Mouse (Mus musculus): ENCODE results near the gene Apom. TPM values are rescaled to one million over a fixed set of nuclear protein-coding genes. Genes with fewer than 3 reads are reported as not detected.

Apom gene
- polyA plus RNA-seq, 1 experiment from 2014 or later: 0.56 TPM

GRCm38 (mm10) chr17:35165451-35166155, 33.8 kb upstream of the Apom start:
- Histone ChIP-seq H3K27me3 (ENCODE audit: low read depth, poor library complexity, severe bottlenecking) (no peaks in the 10 kb centered on the region), H3K36me3 (peaks cover 24% of the 10 kb centered on the region), H3K4me1 (peaks cover 32% of the 10 kb centered on the region), H3K27ac (peak overlapping the region; percentile 99), H3K4me3 (peak overlapping the region; percentile 98), H3K9me3 (replicated peaks) (no peaks in the 10 kb centered on the region)
- no peak for DNase-seq (ENCODE audit: low spot score)
- WGBS: 32% methylated on average over 12 of the region's 12 CpGs

- H3K36me3 ChIP-seq: peaks cover 32% of the 10 kb centered on the region
- no peaks in the 10 kb centered on the region for H3K9me3 ChIP-seq (replicated peaks)
- H3K27me3 ChIP-seq (ENCODE audit: low read depth, poor library complexity, severe bottlenecking): no peaks in the 10 kb centered on the region
- peaks cover 32% of the 10 kb centered on the region for H3K4me1 ChIP-seq
- peak within 1 kb of the TSS; percentile 98 for H3K4me3 ChIP-seq
- H3K27ac ChIP-seq: peak within 1 kb of the TSS; percentile 99
- under 1% methylated on average over 64 of the region's 89 CpGs for WGBS
- peak; percentile 96 for DNase-seq (ENCODE audit: low spot score)
Measured at GRCm38 (mm10) chr17:35164568-35165450, 33.0 kb upstream of the Apom start, which contains the start of gene Prrc2a. Gene Prrc2a, minus strand, starts transcription at chr17:35164897.

- no peaks in the 10 kb centered on the region for H3K9me3 ChIP-seq (replicated peaks)
- no peaks in the 10 kb centered on the region for H3K27me3 ChIP-seq (ENCODE audit: low read depth, poor library complexity, severe bottlenecking)
- WGBS: 0% methylated on average over 28 of the region's 28 CpGs
- no peak for DNase-seq (ENCODE audit: low spot score)
- peaks cover 32% of the 10 kb centered on the region for H3K4me1 ChIP-seq
- H3K4me3 ChIP-seq: peak overlapping the region; percentile 98
- peaks cover 38% of the 10 kb centered on the region for H3K36me3 ChIP-seq
- peak overlapping the region; percentile 99 for H3K27ac ChIP-seq
Measured at GRCm38 (mm10) chr17:35164218-35164567, 32.3 kb upstream of the Apom start.

- H3K4me3 ChIP-seq: peak overlapping the region; percentile 98
- H3K9me3 ChIP-seq (replicated peaks): no peaks in the 10 kb centered on the region
- peak overlapping the region; percentile 99 for H3K27ac ChIP-seq
- 25% methylated on average over 8 of the region's 8 CpGs for WGBS
- peaks cover 32% of the 10 kb centered on the region for H3K4me1 ChIP-seq
- no peaks in the 10 kb centered on the region for H3K27me3 ChIP-seq (ENCODE audit: low read depth, poor library complexity, severe bottlenecking)
- no peak for DNase-seq (ENCODE audit: low spot score)
- H3K36me3 ChIP-seq: peaks cover 45% of the 10 kb centered on the region
Measured at GRCm38 (mm10) chr17:35163326-35164081, 31.7 kb upstream of the Apom start.

GRCm38 (mm10) chr17:35162730-35163129, 30.9 kb upstream of the Apom start:
- peak overlapping the region; percentile 58; the same call in 1 of the 2 replicates for H3K27ac ChIP-seq
- H3K4me3 ChIP-seq: peak overlapping the region; percentile 98
- H3K36me3 ChIP-seq: peaks cover 53% of the 10 kb centered on the region
- H3K9me3 ChIP-seq (replicated peaks): no peaks in the 10 kb centered on the region
- WGBS: 74% methylated on average over 12 of the region's 12 CpGs
- H3K27me3 ChIP-seq (ENCODE audit: low read depth, poor library complexity, severe bottlenecking): no peaks in the 10 kb centered on the region
- peaks cover 32% of the 10 kb centered on the region for H3K4me1 ChIP-seq
- DNase-seq (ENCODE audit: low spot score): no peak

- H3K4me1 ChIP-seq: peaks cover 32% of the 10 kb centered on the region
- WGBS: 90% methylated on average over 14 of the region's 14 CpGs
- peaks cover 59% of the 10 kb centered on the region for H3K36me3 ChIP-seq
- no peaks in the 10 kb centered on the region for H3K9me3 ChIP-seq (replicated peaks)
- H3K4me3 ChIP-seq: peak overlapping the region; percentile 98
- no peak overlapping the region for H3K27ac ChIP-seq
- no peaks in the 10 kb centered on the region for H3K27me3 ChIP-seq (ENCODE audit: low read depth, poor library complexity, severe bottlenecking)
- DNase-seq (ENCODE audit: low spot score): no peak
Measured at GRCm38 (mm10) chr17:35162121-35162520, 30.3 kb upstream of the Apom start.

- DNase-seq (ENCODE audit: low spot score): no peak
- WGBS: 87% methylated on average over 11 of the region's 11 CpGs
- H3K27me3 ChIP-seq (ENCODE audit: low read depth, poor library complexity, severe bottlenecking): no peaks in the 10 kb centered on the region
- peak overlapping the region; percentile 15; the same call in 1 of the 2 replicates for H3K4me3 ChIP-seq
- H3K9me3 ChIP-seq (replicated peaks): no peaks in the 10 kb centered on the region
- peaks cover 32% of the 10 kb centered on the region for H3K4me1 ChIP-seq
- H3K36me3 ChIP-seq: peaks cover 66% of the 10 kb centered on the region
- no peak overlapping the region for H3K27ac ChIP-seq
Measured at GRCm38 (mm10) chr17:35161421-35161820, 29.6 kb upstream of the Apom start.

- no peak overlapping the region for H3K4me3 ChIP-seq
- no peaks in the 10 kb centered on the region for H3K9me3 ChIP-seq (replicated peaks)
- H3K4me1 ChIP-seq: peaks cover 31% of the 10 kb centered on the region
- DNase-seq (ENCODE audit: low spot score): no peak
- 85% methylated on average over 7 of the region's 7 CpGs for WGBS
- no peaks in the 10 kb centered on the region for H3K27me3 ChIP-seq (ENCODE audit: low read depth, poor library complexity, severe bottlenecking)
- no peak overlapping the region for H3K27ac ChIP-seq
- peaks cover 84% of the 10 kb centered on the region for H3K36me3 ChIP-seq
Measured at GRCm38 (mm10) chr17:35159638-35160037, 27.8 kb upstream of the Apom start.

- Histone ChIP-seq H3K9me3 (replicated peaks) (no peaks in the 10 kb centered on the region), H3K36me3 (peaks cover 90% of the 10 kb centered on the region), H3K4me1 (peaks cover 33% of the 10 kb centered on the region), H3K27me3 (ENCODE audit: low read depth, poor library complexity, severe bottlenecking) (no peaks in the 10 kb centered on the region), H3K27ac (no peak overlapping the region), H3K4me3 (no peak overlapping the region)
- no peak for DNase-seq (ENCODE audit: low spot score)
- 92% methylated on average over 16 of the region's 16 CpGs for WGBS
Measured at GRCm38 (mm10) chr17:35158850-35159593, 27.2 kb upstream of the Apom start.

GRCm38 (mm10) chr17:35157661-35158175, 25.9 kb upstream of the Apom start:
- no peaks in the 10 kb centered on the region for H3K27me3 ChIP-seq (ENCODE audit: low read depth, poor library complexity, severe bottlenecking)
- no peak for DNase-seq (ENCODE audit: low spot score)
- H3K4me1 ChIP-seq: peaks cover 22% of the 10 kb centered on the region
- H3K9me3 ChIP-seq (replicated peaks): no peaks in the 10 kb centered on the region
- H3K27ac ChIP-seq: no peak overlapping the region
- H3K36me3 ChIP-seq: peaks cover 100% of the 10 kb centered on the region
- H3K4me3 ChIP-seq: no peak overlapping the region
- 90% methylated on average over 8 of the region's 8 CpGs for WGBS

GRCm38 (mm10) chr17:35157254-35157653, 25.4 kb upstream of the Apom start:
- Histone ChIP-seq H3K36me3 (peaks cover 100% of the 10 kb centered on the region), H3K27me3 (ENCODE audit: low read depth, poor library complexity, severe bottlenecking) (no peaks in the 10 kb centered on the region), H3K9me3 (replicated peaks) (no peaks in the 10 kb centered on the region), H3K27ac (no peak overlapping the region), H3K4me1 (peaks cover 18% of the 10 kb centered on the region), H3K4me3 (no peak overlapping the region)
- DNase-seq (ENCODE audit: low spot score): no peak
- 95% methylated on average over 8 of the region's 8 CpGs for WGBS

All from limb, embryonic 10.5 days (tissue).